Mouse (Mus musculus) cerebellum, adult 8-10 months (tissue): ENCODE measurements around the gene Thbs3.

Source experiments
- DNase-seq: peaks from one replicate; pipeline ENCODE4 v3.0.0; 2022

Gene Thbs3

GRCm38 (mm10) chr3:89214681-89215411, at the start of gene Thbs3:
Gene Thbs3 (plus strand): TSS chr3:89215180.
- no peak for DNase-seq

- no peak for DNase-seq
Measured at GRCm38 (mm10) chr3:89165268-89165870, 49.6 kb upstream of the Thbs3 start.

GRCm38 (mm10) chr3:89166945-89167344, 48.0 kb upstream of the Thbs3 start:
- no peak for DNase-seq

GRCm38 (mm10) chr3:89174844-89175243, 40.1 kb upstream of the Thbs3 start:
- DNase-seq: no peak

GRCm38 (mm10) chr3:89175544-89175943, 39.4 kb upstream of the Thbs3 start:
- no peak for DNase-seq

GRCm38 (mm10) chr3:89176421-89176820, 38.6 kb upstream of the Thbs3 start:
- no peak for DNase-seq

GRCm38 (mm10) chr3:89177242-89178106, 37.5 kb upstream of the Thbs3 start, which contains the start of gene Scamp3:
Gene Scamp3 (plus strand): TSS chr3:89177473.
- peak; percentile 78 for DNase-seq

GRCm38 (mm10) chr3:89178107-89178385, 36.9 kb upstream of the Thbs3 start:
- no peak for DNase-seq

GRCm38 (mm10) chr3:89179056-89179455, 35.9 kb upstream of the Thbs3 start:
- no peak for DNase-seq

- DNase-seq: no peak
Measured at GRCm38 (mm10) chr3:89181749-89182500, 33.1 kb upstream of the Thbs3 start.

- DNase-seq: no peak
Measured at GRCm38 (mm10) chr3:89182531-89183057, 32.4 kb upstream of the Thbs3 start.

GRCm38 (mm10) chr3:89183058-89183958, 31.7 kb upstream of the Thbs3 start, which contains the start of gene Fam189b:
Gene Fam189b (plus strand): TSS chr3:89183143.
- peak; percentile 86 for DNase-seq

- DNase-seq: no peak
Measured at GRCm38 (mm10) chr3:89183959-89184315, 31.0 kb upstream of the Thbs3 start.

GRCm38 (mm10) chr3:89187197-89187596, 27.8 kb upstream of the Thbs3 start:
- DNase-seq: no peak

- no peak for DNase-seq
Measured at GRCm38 (mm10) chr3:89187690-89188477, 27.1 kb upstream of the Thbs3 start.

GRCm38 (mm10) chr3:89188478-89188875, 26.5 kb upstream of the Thbs3 start:
- no peak for DNase-seq

GRCm38 (mm10) chr3:89190436-89190835, 24.5 kb upstream of the Thbs3 start:
- DNase-seq: no peak

GRCm38 (mm10) chr3:89193351-89193750, 21.6 kb upstream of the Thbs3 start:
- DNase-seq: no peak

- DNase-seq: no peak
Measured at GRCm38 (mm10) chr3:89193853-89194252, 21.1 kb upstream of the Thbs3 start.

GRCm38 (mm10) chr3:89195979-89196877, 18.8 kb upstream of the Thbs3 start:
- peak; percentile 75 for DNase-seq
